In genomic region chr19:7711148-7711547, GRCm38 (mm10) we compare ENCODE assay signal across 24 mouse cellular contexts. TPM values are rescaled to one million over a fixed set of nuclear protein-coding genes. Genes with fewer than 3 reads are reported as not detected.
"Had no signal": no experiment of that assay in that cellular context is flagged by ENCODE, and none has a peak within 500 bp of the region (broad histone marks: within the 10 kb centered on the region; RNA-seq: fewer than 3 reads in every experiment).

Gene Slc22a19, minus strand, starts transcription at chr19:7711310.

- DNase-seq: lung, adult 18-20 months; lung, embryonic 14.5 days; lung, postnatal 10 days; lung, postnatal 4 days; midbrain, embryonic 14.5 days; retina, postnatal 1 day; right cerebral cortex, adult 18-20 months; right cerebral cortex, postnatal 25 days; right cerebral cortex, postnatal 4 days; spleen, adult 18-20 months; thymus, adult 2 months; thymus, postnatal 25 days; thymus, postnatal 4 days had no signal

- H3K9me3 ChIP-seq: midbrain, embryonic 10.5 days; neural tube, embryonic 13.5 days; neural tube, embryonic 15.5 days had no signal

- H3K9ac ChIP-seq: lung, embryonic 14.5 days; midbrain, embryonic 12.5 days; neural tube, embryonic 13.5 days; neural tube, embryonic 15.5 days had no signal

- H3K4me2 ChIP-seq: lung, embryonic 14.5 days; midbrain, embryonic 12.5 days; neural tube, embryonic 13.5 days; neural tube, embryonic 15.5 days had no signal

- ATAC-seq: midbrain, embryonic 16.5 days had no signal

- H3K4me1 ChIP-seq: midbrain, embryonic 10.5 days; midbrain, embryonic 12.5 days; neural tube, embryonic 13.5 days; neural tube, embryonic 15.5 days had no signal

- H3K4me3 ChIP-seq: midbrain, embryonic 10.5 days; midbrain, embryonic 12.5 days; myocyte; neural tube, embryonic 13.5 days; neural tube, embryonic 15.5 days had no signal

- H3K27ac ChIP-seq: midbrain, embryonic 10.5 days; midbrain, embryonic 12.5 days; neural tube, embryonic 13.5 days; neural tube, embryonic 15.5 days had no signal

- H3K27me3 ChIP-seq: midbrain, embryonic 12.5 days; neural tube, embryonic 13.5 days; neural tube, embryonic 15.5 days had no signal

- H3K36me3 ChIP-seq: midbrain, embryonic 10.5 days; midbrain, embryonic 12.5 days; neural tube, embryonic 13.5 days; neural tube, embryonic 15.5 days had no signal

RNA-seq across cellular contexts. Expression of gene Slc22a19, which starts in this region (rescaled TPM):
- polyA plus RNA-seq: midbrain, embryonic 10.5 days; midbrain, embryonic 12.5 days; midbrain, embryonic 14.5 days; midbrain, embryonic 16.5 days; myocyte; neural tube, embryonic 11.5 days; neural tube, embryonic 13.5 days; neural tube, embryonic 15.5 days; small intestine, adult 2 months; stomach, embryonic 14.5 days; stomach, embryonic 16.5 days; thymus, adult 2 months; urinary bladder, adult 2 months had no signal
